Mouse (Mus musculus) lung, embryonic 15.5 days (tissue): ENCODE data around the gene Slc5a11. TPM values are rescaled to one million over a fixed set of nuclear protein-coding genes. Genes with fewer than 3 reads are reported as not detected.

Source experiments
- ATAC-seq: fragments of 200-750 bp; cut with Nextera tagmentation; 2 replicates; pipeline ENCODE4 v1.8.0; 2017; ENCODE audit warnings: moderate number of reproducible peaks, borderline replicate concordance; ENCODE audit not compliant: low FRiP score, low TSS enrichment; ENCODE audit errors: extremely low read depth
- H3K27ac ChIP-seq: fragments of 300-500 bp; sonication (generic); 2 replicates; pipeline ENCODE4 v1.5.1; 2015; ENCODE audit warnings: moderate library complexity, mild to moderate bottlenecking, inconsistent platforms
- H3K27me3 ChIP-seq: fragments of 300-500 bp; sonication (generic); 2 replicates; pipeline ENCODE4 v1.6.1; 2015; ENCODE audit warnings: inconsistent platforms
- H3K36me3 ChIP-seq: fragments of 300-500 bp; sonication (generic); 2 replicates; pipeline ENCODE4 v1.6.1; 2015; ENCODE audit warnings: inconsistent platforms
- H3K4me1 ChIP-seq: fragments of 300-500 bp; sonication (generic); 2 replicates; pipeline ENCODE4 v1.6.1; 2015; ENCODE audit warnings: inconsistent platforms
- H3K4me2 ChIP-seq: fragments of 300-500 bp; sonication (generic); 2 replicates; pipeline ENCODE4 v1.6.1; 2015; ENCODE audit warnings: inconsistent platforms, mild to moderate bottlenecking, moderate library complexity
- H3K4me3 ChIP-seq: fragments of 300-500 bp; sonication (generic); 2 replicates; pipeline ENCODE4 v1.5.1; 2015; ENCODE audit warnings: mild to moderate bottlenecking, inconsistent platforms
- H3K9ac ChIP-seq: fragments of 300-500 bp; sonication (generic); 2 replicates; pipeline ENCODE4 v1.6.1; 2015; ENCODE audit warnings: inconsistent platforms
- H3K9me3 ChIP-seq: fragments of 300-500 bp; sonication (generic); 2 replicates; pipeline ENCODE4 v1.6.1; 2016; ENCODE audit warnings: inconsistent platforms
- WGBS: fragments of 180-500 bp; shearing (Covaris S2); methylation state at CpG from one replicate; pipeline ENCODE4 v1.1.7; 2015; 5-methylcytosine and 5-hydroxymethylcytosine counted together
- polyA plus RNA-seq: library from polyadenylated mRNA; unstranded; fragments of >200 nt; fragmentation: Nextera tagmentation; extraction: Ambion mirVana; gene quantifications from 2 replicates; pipeline ENCODE4 v1.2.1, GENCODE M21; 2015

Slc5a11 gene
- polyA plus RNA-seq, 1 experiment from 2014 or later: 0.65 TPM

DNA sequence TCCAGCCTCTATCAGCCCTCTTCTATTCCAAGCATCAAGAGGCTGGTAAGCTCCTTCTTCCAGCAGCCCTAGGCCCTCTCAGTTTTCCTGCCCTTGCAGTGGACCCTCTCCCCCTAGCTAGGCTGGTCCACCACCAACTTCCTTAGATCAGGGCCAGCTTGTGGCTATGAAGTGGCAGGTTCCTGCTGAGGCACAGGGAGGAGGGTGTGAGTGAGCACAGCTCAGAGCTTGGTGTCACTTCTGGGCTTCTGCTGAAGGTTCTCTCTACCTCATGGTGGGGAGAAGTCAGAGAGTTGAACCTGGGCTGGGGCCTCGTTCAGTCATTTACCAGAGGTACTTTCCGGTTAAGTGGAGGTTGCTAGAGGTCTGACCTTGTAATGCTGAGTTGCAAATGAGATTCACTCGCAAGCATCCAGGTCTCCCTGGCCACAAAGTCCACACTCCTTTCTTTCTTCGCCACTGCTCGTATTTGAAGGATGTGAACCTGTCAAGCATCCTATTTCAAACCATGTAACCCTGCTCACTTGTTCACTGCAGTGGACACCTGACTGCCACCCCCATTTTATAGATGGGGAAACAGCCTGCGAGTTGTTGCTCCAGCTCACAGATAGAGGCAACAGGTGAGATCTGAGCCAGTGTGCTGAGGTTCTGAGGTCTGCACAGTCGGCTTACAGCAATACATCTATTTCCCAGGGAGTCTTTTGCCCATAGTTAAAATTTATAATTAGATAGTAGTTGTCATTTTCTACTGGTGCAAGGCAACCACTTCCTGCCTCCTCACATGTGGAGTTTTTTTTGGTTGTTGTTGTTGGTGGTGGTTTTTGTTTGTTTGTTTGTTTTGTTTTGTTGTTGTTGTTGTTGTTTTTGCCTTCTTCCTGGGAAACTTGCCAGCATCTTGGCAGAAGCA is 3.1 kb downstream of the Slc5a11 start:
- Histone ChIP-seq H3K9me3 (no peaks in the 10 kb centered on the region), H3K36me3 (no peaks in the 10 kb centered on the region), H3K27ac (no peak overlapping the region), H3K27me3 (no peaks in the 10 kb centered on the region), H3K4me2 (no peak overlapping the region), H3K9ac (no peak overlapping the region), H3K4me1 (peaks cover 5% of the 10 kb centered on the region), H3K4me3 (no peak overlapping the region)
- WGBS: 66% methylated on average over 7 of the region's 7 CpGs
- no peak for ATAC-seq

DNA sequence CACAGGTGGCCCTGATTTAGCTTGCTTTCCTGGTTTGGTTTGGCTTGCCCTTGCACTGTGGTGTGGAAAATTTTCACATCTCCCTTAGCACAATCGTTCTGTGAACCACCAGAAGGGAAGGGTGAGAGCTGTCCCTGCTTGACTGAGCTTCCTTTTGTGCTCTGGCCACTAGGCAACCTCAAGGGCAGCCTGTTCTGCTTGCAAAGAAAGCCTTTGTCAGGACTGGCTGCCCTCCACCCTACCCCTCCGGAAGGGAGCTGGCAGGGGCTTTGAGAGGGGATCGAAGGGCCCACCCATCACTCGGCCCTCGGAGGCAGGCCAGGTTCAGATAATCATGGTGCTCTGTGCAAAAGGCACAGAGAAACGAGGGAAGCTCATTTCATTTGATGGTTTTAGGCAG is 4.0 kb downstream of the Slc5a11 start:
- Histone ChIP-seq H3K9ac (no peak overlapping the region), H3K9me3 (no peaks in the 10 kb centered on the region), H3K4me1 (peaks cover 5% of the 10 kb centered on the region), H3K27me3 (no peaks in the 10 kb centered on the region), H3K36me3 (no peaks in the 10 kb centered on the region), H3K4me2 (no peak overlapping the region), H3K27ac (no peak overlapping the region), H3K4me3 (no peak overlapping the region)
- 47% methylated on average over 6 of the region's 6 CpGs for WGBS
- ATAC-seq: no peak

DNA sequence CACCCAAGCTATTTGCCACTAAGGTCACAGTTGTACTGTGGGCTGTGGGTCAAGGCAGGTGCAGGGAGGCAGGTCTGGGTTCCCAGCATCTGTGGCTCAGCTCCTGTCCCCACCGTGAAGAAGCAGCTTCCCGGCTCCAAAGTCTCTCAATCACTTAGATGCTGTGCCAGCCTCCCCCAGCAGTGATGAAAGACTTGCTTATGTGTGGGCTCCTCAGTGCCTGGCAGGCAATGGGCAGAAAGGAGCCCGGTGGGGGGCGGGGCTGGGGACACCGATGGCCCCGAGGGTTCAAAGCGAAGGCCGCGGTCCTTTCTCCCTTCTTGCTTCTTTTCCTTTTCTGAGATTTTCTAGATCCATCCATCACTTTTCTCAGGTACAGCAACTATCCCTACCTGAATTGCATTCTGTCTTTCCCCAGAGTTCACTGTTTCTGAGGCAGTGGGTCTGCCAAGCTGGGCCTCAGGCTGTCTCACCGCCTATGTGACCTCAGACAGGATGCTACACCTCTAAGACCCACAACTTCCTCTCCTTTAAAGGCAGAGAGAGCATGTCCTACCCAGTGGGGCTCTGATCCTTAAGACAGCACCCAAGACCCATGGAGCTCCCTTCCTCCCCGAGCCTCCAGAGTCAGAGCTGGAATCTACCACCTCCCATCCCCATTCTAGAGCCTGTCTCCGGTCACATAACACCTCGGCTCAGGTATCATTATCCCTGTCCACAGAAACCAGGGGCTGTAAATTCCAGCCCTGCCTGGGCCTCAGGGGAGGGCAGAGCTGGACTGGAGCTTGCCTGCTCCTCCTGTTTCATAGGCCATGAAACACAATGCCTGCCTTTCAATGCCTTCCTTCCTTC is 5.4 kb downstream of the Slc5a11 start:
- Histone ChIP-seq H3K4me3 (no peak overlapping the region), H3K9ac (no peak overlapping the region), H3K27me3 (no peaks in the 10 kb centered on the region), H3K4me1 (no peaks in the 10 kb centered on the region), H3K27ac (no peak overlapping the region), H3K9me3 (no peaks in the 10 kb centered on the region), H3K36me3 (no peaks in the 10 kb centered on the region), H3K4me2 (no peak overlapping the region)
- 67% methylated on average over 13 of the region's 13 CpGs for WGBS
- no peak for ATAC-seq

DNA sequence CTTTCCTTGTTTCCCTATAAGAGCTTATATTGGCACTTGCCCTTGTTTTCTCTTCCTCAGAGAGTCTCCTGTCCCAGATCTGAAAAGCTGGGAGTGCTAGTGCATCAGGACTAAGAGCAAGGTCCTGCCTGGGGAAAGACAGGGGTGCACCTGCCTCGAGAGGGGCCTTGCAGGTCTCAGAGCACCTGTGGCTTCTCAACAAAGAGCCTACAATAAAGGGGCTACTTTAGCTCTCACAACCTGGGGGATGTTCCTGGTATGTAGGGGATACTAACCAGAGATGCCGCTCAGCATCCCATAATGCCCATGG is 6.0 kb downstream of the Slc5a11 start:
- H3K36me3 ChIP-seq: no peaks in the 10 kb centered on the region
- no peak overlapping the region for H3K9ac ChIP-seq
- WGBS: 80% methylated on average over 2 of the region's 2 CpGs
- H3K4me2 ChIP-seq: no peak overlapping the region
- H3K27ac ChIP-seq: no peak overlapping the region
- H3K4me3 ChIP-seq: no peak overlapping the region
- H3K4me1 ChIP-seq: no peaks in the 10 kb centered on the region
- H3K9me3 ChIP-seq: no peaks in the 10 kb centered on the region
- H3K27me3 ChIP-seq: no peaks in the 10 kb centered on the region
- ATAC-seq: no peak

DNA sequence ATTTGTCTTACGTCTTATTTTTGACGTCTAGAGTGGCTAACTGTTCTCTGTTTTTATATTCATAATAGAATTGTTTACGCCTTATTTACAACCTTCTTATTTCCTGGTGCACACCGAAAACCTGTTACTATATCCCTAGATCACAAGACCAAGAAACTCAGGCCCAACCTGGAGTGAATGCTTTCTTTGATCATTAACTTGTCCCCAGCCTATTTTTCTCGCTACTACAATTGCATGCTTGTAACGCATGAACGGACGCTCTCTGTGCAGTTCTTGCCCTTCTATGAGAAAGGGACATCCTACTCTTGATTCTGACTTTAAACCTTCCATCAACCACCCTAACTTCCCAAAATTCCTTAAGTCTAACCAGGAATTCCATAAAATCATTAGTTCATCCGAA is 9.5 kb downstream of the Slc5a11 start:
- H3K4me3 ChIP-seq: no peak overlapping the region
- no peak overlapping the region for H3K9ac ChIP-seq
- H3K4me1 ChIP-seq: no peaks in the 10 kb centered on the region
- H3K9me3 ChIP-seq: no peaks in the 10 kb centered on the region
- 74% methylated on average over 9 of the region's 9 CpGs for WGBS
- no peak overlapping the region for H3K27ac ChIP-seq
- H3K36me3 ChIP-seq: no peaks in the 10 kb centered on the region
- ATAC-seq: no peak
- no peaks in the 10 kb centered on the region for H3K27me3 ChIP-seq
- no peak overlapping the region for H3K4me2 ChIP-seq

DNA sequence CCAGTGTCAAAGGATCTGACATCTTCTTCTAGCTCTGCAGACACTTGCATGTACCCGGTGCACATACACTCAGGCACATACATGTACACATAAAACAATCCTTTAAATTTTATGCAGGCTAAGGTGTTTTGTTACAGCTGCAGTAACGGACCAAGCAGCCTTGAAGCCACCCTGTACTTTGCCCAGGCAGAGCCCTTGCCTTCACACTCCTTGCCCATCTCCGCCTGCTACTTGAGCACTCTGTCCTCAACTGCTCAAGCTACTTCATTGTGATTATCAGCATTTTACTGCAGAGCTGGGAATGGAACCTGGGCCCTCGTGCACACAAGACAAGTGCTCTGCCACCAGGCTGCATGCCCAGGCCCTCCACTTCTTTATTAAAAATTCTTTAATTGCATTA is 10.6 kb downstream of the Slc5a11 start:
- H3K4me3 ChIP-seq: no peak overlapping the region

DNA sequence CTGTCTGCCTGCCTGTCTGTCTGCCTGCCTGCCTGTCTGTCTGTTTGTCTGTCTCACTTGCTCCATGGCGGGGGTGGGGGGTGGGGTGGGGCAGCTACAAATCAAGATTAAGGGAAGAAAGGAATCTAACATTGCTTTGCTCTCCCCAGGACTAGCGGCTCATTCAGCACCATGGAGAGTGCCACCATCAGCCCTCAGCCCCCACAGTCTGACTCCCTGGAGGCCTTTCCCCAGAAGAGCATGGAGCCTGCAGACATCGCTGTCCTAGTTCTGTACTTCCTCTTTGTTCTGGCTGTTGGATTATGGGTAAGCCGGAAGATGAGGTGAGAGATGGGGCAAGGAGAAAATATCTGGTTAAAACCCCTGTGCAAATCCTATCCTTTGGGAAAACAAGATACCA is 20.9 kb downstream of the Slc5a11 start:
- Histone ChIP-seq H3K27ac (no peak overlapping the region), H3K27me3 (no peaks in the 10 kb centered on the region), H3K4me1 (no peaks in the 10 kb centered on the region), H3K9ac (no peak overlapping the region), H3K9me3 (no peaks in the 10 kb centered on the region), H3K4me3 (no peak overlapping the region), H3K4me2 (no peak overlapping the region), H3K36me3 (no peaks in the 10 kb centered on the region)
- ATAC-seq: no peak
- WGBS: 18% methylated on average over 4 of the region's 4 CpGs

More for the DNA sequence above, 10.6 kb downstream of the Slc5a11 start:
- no peaks in the 10 kb centered on the region for H3K36me3 ChIP-seq
- H3K27me3 ChIP-seq: no peaks in the 10 kb centered on the region
- H3K27ac ChIP-seq: no peak overlapping the region
- H3K4me1 ChIP-seq: no peaks in the 10 kb centered on the region
- no peak overlapping the region for H3K4me2 ChIP-seq
- 75% methylated on average over 4 of the region's 4 CpGs for WGBS
- H3K9ac ChIP-seq: no peak overlapping the region
- ATAC-seq: no peak
- no peaks in the 10 kb centered on the region for H3K9me3 ChIP-seq

DNA sequence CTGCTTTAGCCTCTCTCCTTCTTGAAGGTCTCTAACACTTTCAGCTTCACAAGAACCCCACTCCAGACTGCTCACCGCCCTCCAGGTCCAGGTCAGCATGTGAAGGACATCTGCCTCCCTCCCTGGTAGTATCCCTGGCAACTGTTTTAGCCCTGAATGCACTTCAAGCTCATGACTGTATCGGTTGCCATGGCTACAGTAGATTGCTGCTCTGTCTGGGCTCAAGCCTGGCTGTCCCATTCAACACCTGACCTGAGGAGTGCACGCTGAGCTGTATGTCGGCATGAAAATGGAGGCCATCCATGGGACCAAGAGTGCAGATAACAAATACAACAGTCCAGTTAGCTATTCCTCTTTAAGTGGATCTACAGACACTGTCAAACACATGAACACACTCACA is 24.0 kb downstream of the Slc5a11 start:
- Histone ChIP-seq H3K27me3 (no peaks in the 10 kb centered on the region), H3K4me3 (no peak overlapping the region), H3K4me1 (no peaks in the 10 kb centered on the region), H3K27ac (no peak overlapping the region), H3K9me3 (no peaks in the 10 kb centered on the region), H3K36me3 (no peaks in the 10 kb centered on the region), H3K9ac (no peak overlapping the region), H3K4me2 (no peak overlapping the region)
- WGBS: 58% methylated on average over 4 of the region's 4 CpGs
- no peak for ATAC-seq

DNA sequence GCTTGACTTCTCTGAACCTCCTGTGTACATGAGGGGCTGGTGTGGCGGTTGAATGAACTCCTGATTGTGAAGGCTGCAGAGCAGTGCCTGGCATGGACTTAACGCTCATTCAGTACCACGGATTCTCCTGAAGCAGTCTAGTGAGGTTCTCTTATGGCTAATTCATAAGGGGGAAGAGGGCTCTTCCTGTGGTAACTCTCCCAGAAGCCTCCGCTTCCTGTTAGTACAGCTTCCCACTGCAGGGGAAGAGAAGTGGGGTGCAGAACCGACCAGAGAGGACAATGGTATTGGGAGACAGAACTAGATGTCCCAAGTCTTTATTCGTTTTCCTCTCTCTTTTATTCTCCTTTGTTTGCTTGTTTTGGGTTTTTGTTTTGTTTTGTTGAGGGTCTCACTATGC is 25.5 kb downstream of the Slc5a11 start:
- WGBS: 51% methylated on average over 6 of the region's 6 CpGs
- no peak for ATAC-seq
- Histone ChIP-seq H3K4me2 (no peak overlapping the region), H3K4me1 (no peaks in the 10 kb centered on the region), H3K9me3 (no peaks in the 10 kb centered on the region), H3K36me3 (no peaks in the 10 kb centered on the region), H3K27me3 (no peaks in the 10 kb centered on the region), H3K27ac (no peak overlapping the region), H3K4me3 (no peak overlapping the region), H3K9ac (no peak overlapping the region)

DNA sequence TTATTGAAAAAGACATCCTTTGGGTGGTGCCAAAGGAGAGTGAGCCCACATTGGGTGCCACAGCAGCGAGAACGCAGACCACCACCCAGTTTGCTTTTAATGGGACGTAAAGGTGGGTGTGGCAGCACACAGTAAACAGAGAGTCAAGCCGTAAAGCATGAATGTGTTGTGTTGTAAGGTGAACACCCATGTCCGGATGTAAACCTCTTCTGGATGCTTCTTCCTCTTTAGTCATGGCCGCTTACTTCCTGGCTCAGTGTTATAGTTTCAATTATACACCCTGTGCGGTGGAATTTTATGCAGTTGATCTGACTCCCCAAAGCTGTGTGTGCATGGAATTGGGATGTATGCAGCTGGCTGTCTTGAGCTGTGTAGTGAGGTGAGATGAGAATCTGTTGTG is 27.7 kb downstream of the Slc5a11 start:
- Histone ChIP-seq H3K27me3 (no peaks in the 10 kb centered on the region), H3K36me3 (no peaks in the 10 kb centered on the region), H3K9ac (no peak overlapping the region), H3K4me1 (no peaks in the 10 kb centered on the region), H3K4me3 (no peak overlapping the region), H3K9me3 (no peaks in the 10 kb centered on the region), H3K27ac (no peak overlapping the region), H3K4me2 (no peak overlapping the region)
- 79% methylated on average over 7 of the region's 7 CpGs for WGBS
- ATAC-seq: no peak

DNA sequence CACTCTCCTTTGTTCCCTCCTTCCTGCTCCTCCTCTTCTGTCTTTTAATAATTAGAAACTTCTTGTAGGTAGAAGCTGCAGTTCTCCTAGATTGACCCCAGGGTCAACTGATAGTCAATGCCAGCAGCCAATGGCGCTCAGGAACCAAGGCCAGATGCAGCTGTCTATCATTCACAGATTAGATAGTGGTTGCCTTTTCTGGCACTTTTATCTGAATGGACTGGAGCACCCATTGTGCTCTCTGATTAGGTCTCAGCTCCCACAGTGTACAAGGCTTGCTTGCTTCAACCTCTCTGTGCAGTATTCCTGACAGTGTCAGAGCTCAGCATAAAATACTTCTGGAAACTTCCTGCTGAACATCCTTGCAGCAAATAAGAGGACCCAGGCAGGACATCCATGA is 30.3 kb downstream of the Slc5a11 start:
- Histone ChIP-seq H3K4me2 (no peak overlapping the region), H3K27ac (no peak overlapping the region), H3K36me3 (no peaks in the 10 kb centered on the region), H3K9me3 (no peaks in the 10 kb centered on the region), H3K4me1 (no peaks in the 10 kb centered on the region), H3K9ac (no peak overlapping the region), H3K4me3 (no peak overlapping the region), H3K27me3 (no peaks in the 10 kb centered on the region)
- 68% methylated on average over 1 of the region's 1 CpGs for WGBS
- ATAC-seq: no peak

DNA sequence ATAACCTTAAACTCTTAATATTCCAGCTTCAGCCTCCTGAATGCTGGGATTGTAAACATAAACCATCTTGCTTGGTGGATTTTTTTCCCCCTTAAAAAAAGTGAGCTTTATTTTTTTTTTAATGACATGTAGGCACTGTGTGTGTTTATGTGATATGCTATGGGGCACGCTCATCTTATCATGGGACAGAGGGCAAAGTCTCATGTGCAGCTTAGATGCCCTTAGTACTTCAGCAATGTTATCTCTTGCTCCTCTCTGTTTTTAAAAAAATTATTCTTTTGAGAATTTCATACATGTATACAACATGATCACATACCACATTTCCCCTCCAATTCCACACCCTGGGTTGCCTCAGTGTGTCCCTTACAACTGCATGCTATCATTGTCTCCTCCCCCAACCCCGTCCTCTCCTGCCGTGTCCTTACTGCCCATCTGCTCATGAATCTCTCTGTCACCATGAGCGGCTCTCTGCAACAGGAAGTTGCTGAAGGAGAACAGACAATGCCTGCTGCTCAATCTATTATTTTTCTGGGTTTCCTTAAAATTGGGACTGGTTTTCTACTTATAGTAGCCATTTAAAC is 32.0 kb downstream of the Slc5a11 start:
- no peak overlapping the region for H3K27ac ChIP-seq
- no peaks in the 10 kb centered on the region for H3K9me3 ChIP-seq
- ATAC-seq: no peak
- 47% methylated on average over 4 of the region's 4 CpGs for WGBS
- no peaks in the 10 kb centered on the region for H3K36me3 ChIP-seq
- H3K27me3 ChIP-seq: no peaks in the 10 kb centered on the region
- H3K4me1 ChIP-seq: no peaks in the 10 kb centered on the region
- no peak overlapping the region for H3K4me3 ChIP-seq
- H3K4me2 ChIP-seq: no peak overlapping the region
- no peak overlapping the region for H3K9ac ChIP-seq
